Mouse (Mus musculus) limb, embryonic 14.5 days (tissue): ENCODE measurements around the gene Nudt22. TPM values are rescaled to one million over a fixed set of nuclear protein-coding genes. Genes with fewer than 3 reads are reported as not detected.

Experiments
- ATAC-seq: fragments of 200-750 bp; cut with Nextera tagmentation; 2 replicates; pipeline ENCODE4 v1.8.0; 2017; ENCODE audit warnings: low read depth, moderate number of reproducible peaks, moderate TSS enrichment; ENCODE audit not compliant: low FRiP score
- DNase-seq: peaks from one replicate; pipeline ENCODE4 v3.0.0-alpha.2; 2015; ENCODE audit warnings: low spot score
- H3K27ac ChIP-seq: fragments of 300-500 bp; sonication (generic); replicated peaks from 2 replicates; pipeline ENCODE4 v1.5.1; 2014; ENCODE audit warnings: low read depth, mild to moderate bottlenecking, low read length, moderate library complexity, mixed read lengths
- H3K27me3 ChIP-seq: fragments of 300-500 bp; sonication (generic); 2 replicates; pipeline ENCODE4 v1.6.1; 2014; ENCODE audit warnings: low read length, mixed read lengths; ENCODE audit not compliant: control insufficient read depth, insufficient read depth
- H3K36me3 ChIP-seq: fragments of 300-500 bp; sonication (generic); 2 replicates; pipeline ENCODE4 v1.6.1; 2014; ENCODE audit warnings: mild to moderate bottlenecking, low read length, moderate library complexity, mixed read lengths; ENCODE audit not compliant: control insufficient read depth, insufficient read depth
- H3K4me1 ChIP-seq: fragments of 300-500 bp; sonication (generic); 2 replicates; pipeline ENCODE4 v1.6.1; 2014; ENCODE audit warnings: antibody characterized with exemption, low read length, mixed read lengths; ENCODE audit not compliant: control insufficient read depth, insufficient read depth
- H3K4me2 ChIP-seq: fragments of 300-500 bp; sonication (generic); replicated peaks from 2 replicates; pipeline ENCODE4 v1.6.1; 2014; ENCODE audit warnings: low read depth, mild to moderate bottlenecking, low read length, moderate library complexity; ENCODE audit not compliant: severe bottlenecking
- H3K4me3 ChIP-seq: fragments of 300-500 bp; sonication (generic); replicated peaks from 2 replicates; pipeline ENCODE4 v1.5.1; 2014; ENCODE audit warnings: low read length
- H3K9ac ChIP-seq: fragments of 300-500 bp; sonication (generic); 2 replicates; pipeline ENCODE4 v1.6.1; 2014; ENCODE audit warnings: mild to moderate bottlenecking, low read depth, low read length, moderate library complexity; ENCODE audit not compliant: severe bottlenecking
- H3K9me3 ChIP-seq: fragments of 300-500 bp; sonication (generic); 2 replicates; pipeline ENCODE4 v1.6.1; 2016; ENCODE audit warnings: low read length; ENCODE audit not compliant: control insufficient read depth
- POLR2A ChIP-seq: fragments of 200-500 bp; IDR thresholded peaks from 2 replicates; pipeline ENCODE4 v1.8.0; 2012; ENCODE audit warnings: inconsistent platforms, mild to moderate bottlenecking, moderate library complexity, borderline replicate concordance; ENCODE audit not compliant: insufficient read depth, insufficient read length; ENCODE audit errors: extremely low read depth
- WGBS: fragments of 180-500 bp; shearing (Covaris S2); extraction: QIAGEN DNeasy Blood & Tissue Kit; methylation state at CpG from one replicate; pipeline ENCODE4 v1.1.7; 2014; 5-methylcytosine and 5-hydroxymethylcytosine counted together
- polyA plus RNA-seq, 2 experiments: library from polyadenylated mRNA; depleted of rRNA in 1 of 2; stranded (reverse) in 1 of 2; unstranded in 1 of 2; fragments of >200 nt; fragmentation: Nextera tagmentation in 1 of 2; extraction: Ambion mirVana in 1 of 2; gene quantifications; 2 replicates each; pipeline versions ENCODE4 v1.2.1 to v1.2.3; 2012 to 2014

Gene Nudt22
- polyA plus RNA-seq, 2 experiments = 21.9 to 22.1 TPM

DNA sequence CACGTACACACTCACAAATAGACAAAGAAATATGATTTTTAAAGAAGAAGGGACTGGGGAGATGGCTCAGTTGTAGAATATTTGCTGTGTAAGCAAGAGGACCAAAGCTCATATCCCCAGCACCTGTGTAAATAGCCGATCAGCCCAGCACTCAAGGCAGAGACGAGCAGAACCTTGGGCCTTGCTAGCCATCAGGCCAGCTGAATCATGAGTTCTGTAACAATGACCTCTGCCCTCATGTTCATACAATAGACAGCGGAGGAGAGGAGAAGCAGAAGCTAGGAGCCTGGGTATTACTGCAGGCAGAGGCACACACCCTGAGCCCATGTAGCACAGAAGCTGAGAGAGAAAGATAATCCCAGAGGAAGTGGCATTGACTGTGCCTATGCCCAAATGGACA lies 16.5 kb upstream of the Nudt22 start:
- no peak overlapping the region for H3K4me2 ChIP-seq
- no peaks in the 10 kb centered on the region for H3K4me1 ChIP-seq
- H3K36me3 ChIP-seq = peaks cover 7% of the 10 kb centered on the region; the same call in 1 of the 2 replicates
- ATAC-seq (no peak), DNase-seq (no peak)
- 92% methylated on average over 4 of the region's 4 CpGs for WGBS
- H3K9me3 ChIP-seq = no peaks in the 10 kb centered on the region
- no peak for TF ChIP-seq POLR2A
- no peak overlapping the region for H3K27ac ChIP-seq
- H3K27me3 ChIP-seq = no peaks in the 10 kb centered on the region
- no peak overlapping the region for H3K9ac ChIP-seq
- H3K4me3 ChIP-seq = no peak overlapping the region

DNA sequence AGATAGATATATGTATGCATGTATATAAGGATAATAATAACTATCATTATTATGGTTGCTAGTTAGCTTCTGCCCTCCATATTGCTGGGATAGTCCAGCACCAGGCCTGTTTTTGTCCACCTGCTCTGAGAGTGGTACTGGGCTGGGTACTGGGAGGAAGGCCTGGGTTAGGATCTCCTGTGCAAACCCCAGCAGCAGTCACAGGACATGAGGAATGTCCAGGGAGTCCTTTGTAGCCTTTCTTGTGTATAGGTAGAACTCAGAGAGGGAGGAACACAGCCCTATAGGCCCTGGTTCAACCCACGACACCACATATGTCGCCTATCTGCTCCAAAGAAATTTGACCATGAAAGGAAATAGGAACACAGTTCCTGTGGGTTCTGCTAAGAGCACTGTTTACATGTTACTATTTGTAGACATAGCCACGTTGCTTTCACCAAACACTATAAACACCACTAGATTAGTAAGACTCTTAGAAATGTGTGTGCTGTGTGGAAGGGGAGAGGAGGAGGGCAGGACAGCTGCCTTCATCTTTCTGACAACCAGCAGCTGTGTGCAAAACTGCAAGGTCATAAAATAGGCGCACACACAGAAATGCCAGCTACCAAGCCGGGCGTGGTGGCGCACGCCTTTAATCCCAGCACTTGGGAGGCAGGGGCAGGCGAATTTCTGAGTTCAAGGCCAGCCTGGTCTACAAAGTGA lies 11.1 kb upstream of the Nudt22 start:
- Histone ChIP-seq H3K4me3 (no peak overlapping the region), H3K4me1 (no peaks in the 10 kb centered on the region), H3K27ac (no peak overlapping the region), H3K4me2 (no peak overlapping the region), H3K36me3 (no peaks in the 10 kb centered on the region), H3K9me3 (no peaks in the 10 kb centered on the region), H3K9ac (no peak overlapping the region), H3K27me3 (no peaks in the 10 kb centered on the region)
- TF ChIP-seq POLR2A = no peak
- no peak for ATAC-seq
- 75% methylated on average over 9 of the region's 9 CpGs for WGBS
- no peak for DNase-seq

GRCm38 (mm10) chr19:6999360-7000063 lies 3.6 kb upstream of the Nudt22 start:
- Histone ChIP-seq H3K4me2 (no peak overlapping the region), H3K4me3 (no peak overlapping the region), H3K36me3 (peaks cover 22% of the 10 kb centered on the region), H3K9me3 (no peaks in the 10 kb centered on the region), H3K4me1 (peaks cover 17% of the 10 kb centered on the region), H3K27me3 (no peaks in the 10 kb centered on the region), H3K9ac (no peak overlapping the region), H3K27ac (no peak overlapping the region)
- WGBS = 94% methylated on average over 19 of the region's 19 CpGs
- ATAC-seq (no peak), DNase-seq (no peak)
- no peak for TF ChIP-seq POLR2A

- WGBS = 79% methylated on average over 9 of the region's 9 CpGs
- TF ChIP-seq POLR2A = no peak
- peaks cover 22% of the 10 kb centered on the region for H3K4me1 ChIP-seq
- H3K9ac ChIP-seq = no peak overlapping the region
- H3K4me2 ChIP-seq = no peak overlapping the region
- no peak overlapping the region for H3K27ac ChIP-seq
- H3K36me3 ChIP-seq = peaks cover 22% of the 10 kb centered on the region
- no peaks in the 10 kb centered on the region for H3K9me3 ChIP-seq
- DNase-seq (no peak), ATAC-seq (no peak)
- no peaks in the 10 kb centered on the region for H3K27me3 ChIP-seq
- no peak overlapping the region for H3K4me3 ChIP-seq
These were observed 1.9 kb upstream of the Nudt22 start for GRCm38 (mm10) chr19:6997721-6998290.

GRCm38 (mm10) chr19:6995255-6995991 lies 494 bp downstream of the Nudt22 start:
- 46% methylated on average over 21 of the region's 21 CpGs for WGBS
- Histone ChIP-seq H3K9ac (peak overlapping the region; percentile 68), H3K36me3 (peaks cover 21% of the 10 kb centered on the region), H3K9me3 (no peaks in the 10 kb centered on the region), H3K27ac (no peak overlapping the region; the same call in 1 of the 2 replicates), H3K27me3 (no peaks in the 10 kb centered on the region), H3K4me3 (peak overlapping the region; percentile 62), H3K4me1 (peaks cover 29% of the 10 kb centered on the region), H3K4me2 (peak overlapping the region; percentile 81)
- DNase-seq (no peak), ATAC-seq (no peak)
- TF ChIP-seq POLR2A = no peak
